Mouse (Mus musculus): Measurements from ENCODE around the gene Lrrc26.

DNA sequence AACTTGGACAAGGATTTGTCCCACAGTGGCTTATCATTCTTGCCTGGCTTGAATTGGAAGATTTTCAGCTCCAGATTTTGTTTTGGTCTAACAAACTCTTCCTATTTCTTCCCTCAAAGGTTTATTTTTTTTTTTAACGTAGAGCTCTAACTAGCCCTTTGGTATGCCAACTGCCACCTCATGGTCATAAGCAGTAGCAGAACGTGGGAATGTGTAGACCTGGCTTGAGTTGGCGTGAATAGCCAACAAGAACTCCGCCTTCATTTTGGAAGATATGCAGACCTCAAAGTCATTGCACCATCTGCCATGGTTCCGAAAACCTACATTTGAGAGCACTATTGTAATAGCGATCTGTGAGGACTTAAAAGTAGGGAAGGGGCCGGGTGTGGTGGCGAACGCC is 41.8 kb downstream of the Lrrc26 start:
- no peak for TF ChIP-seq CTCF (IDR thresholded peaks at IDR 0.05; ENCODE audit: insufficient read depth, low read depth, low read length)
- TF ChIP-seq POLR2A (IDR thresholded peaks at IDR 0.05; ENCODE audit: insufficient read depth, low read depth, low read length), result no peak

All from olfactory bulb, adult 2 months (tissue).